Mouse (Mus musculus): ENCODE results near the gene Sh3rf1. TPM values are rescaled to one million over a fixed set of nuclear protein-coding genes. Genes with fewer than 3 reads are reported as not detected.

Gene Sh3rf1
- total RNA-seq, 2 experiments from 2014 or later: 5.5 to 6.0 TPM

DNA sequence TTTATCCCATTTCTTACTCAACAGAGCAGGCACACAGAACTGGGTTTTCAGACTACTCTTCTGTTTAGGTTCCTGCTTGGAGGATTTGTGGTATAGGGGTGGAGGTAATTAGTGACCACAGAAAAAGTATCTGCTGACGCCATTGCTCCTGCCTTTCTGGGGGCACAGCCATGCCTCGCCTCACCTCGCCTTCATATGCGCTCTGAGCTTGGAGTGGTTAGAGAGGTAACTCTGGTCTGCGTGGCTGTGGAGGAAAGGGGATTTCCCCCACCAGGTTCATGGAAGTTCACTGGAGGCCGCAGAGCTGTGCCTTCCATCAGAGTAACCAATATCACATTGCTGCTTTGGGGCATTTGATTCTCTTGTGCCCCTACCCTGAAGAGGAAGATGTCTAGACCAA, 123.9 kb downstream of the Sh3rf1 start:
- intact Hi-C loops (cut with DNase I): no loop called here
- DNase-seq (ENCODE audit: low spot score): no peak

- DNase-seq (ENCODE audit: low spot score): no peak
- intact Hi-C loops (cut with DNase I): no loop called here
Observed at GRCm38 (mm10) chr8:61348029-61348428, 124.4 kb downstream of the Sh3rf1 start.

GRCm38 (mm10) chr8:61348518-61348917, 124.8 kb downstream of the Sh3rf1 start:
- intact Hi-C loops (cut with DNase I): no loop called here
- DNase-seq (ENCODE audit: low spot score): no peak

DNA sequence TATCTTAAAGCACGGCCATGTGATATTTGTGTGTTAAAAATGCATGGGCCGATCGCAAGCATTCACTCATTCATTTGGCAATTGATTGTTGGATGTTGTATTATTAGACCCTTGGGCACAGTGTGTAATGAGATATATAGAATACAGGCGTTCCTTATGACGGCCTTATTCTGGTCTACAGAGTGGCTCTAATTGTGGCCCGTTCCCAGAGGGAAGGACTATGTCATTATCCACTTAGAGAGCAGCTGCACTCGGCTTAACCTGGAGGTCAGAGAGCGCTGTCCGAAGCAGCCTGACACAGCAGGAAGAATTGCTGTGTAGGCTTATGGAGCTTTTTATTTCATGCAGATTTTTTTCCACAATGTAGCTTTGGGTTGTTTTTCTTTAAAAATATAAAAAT, 126.8 kb downstream of the Sh3rf1 start:
- DNase-seq (ENCODE audit: low spot score): no peak
- intact Hi-C loops (cut with DNase I): no loop called here

DNA sequence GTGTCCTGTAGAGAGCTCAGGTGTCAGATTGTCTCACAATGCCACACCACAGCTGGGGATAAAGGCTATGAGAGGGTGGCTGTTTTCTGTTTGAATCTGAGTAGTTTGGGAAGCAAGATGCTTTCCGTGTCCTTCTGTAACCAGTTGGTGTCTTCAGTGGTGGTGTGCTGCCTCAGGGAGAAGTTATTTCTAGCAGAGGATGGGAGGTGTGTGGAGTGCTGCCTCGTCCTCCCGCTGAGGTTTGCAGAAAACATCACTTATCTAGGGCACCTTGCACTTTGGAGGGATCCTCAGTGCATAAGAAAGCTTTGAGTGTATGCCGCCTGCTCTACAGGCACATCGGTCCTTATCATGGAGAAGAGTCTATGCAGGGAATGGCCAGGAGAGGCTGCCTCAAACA, 128.0 kb downstream of the Sh3rf1 start:
- intact Hi-C loops (cut with DNase I): no loop called here
- DNase-seq (ENCODE audit: low spot score): no peak

- no peak for DNase-seq (ENCODE audit: low spot score)
- intact Hi-C loops (cut with DNase I): no loop called here
Observed at GRCm38 (mm10) chr8:61355503-61355902, 131.8 kb downstream of the Sh3rf1 start.

- intact Hi-C loops (cut with DNase I): no loop called here
- no peak for DNase-seq (ENCODE audit: low spot score)
Observed at GRCm38 (mm10) chr8:61359004-61359403, 135.3 kb downstream of the Sh3rf1 start.

GRCm38 (mm10) chr8:61359851-61360272, 136.2 kb downstream of the Sh3rf1 start:
- DNase-seq (ENCODE audit: low spot score): no peak
- intact Hi-C loops (cut with DNase I): no loop called here

DNA sequence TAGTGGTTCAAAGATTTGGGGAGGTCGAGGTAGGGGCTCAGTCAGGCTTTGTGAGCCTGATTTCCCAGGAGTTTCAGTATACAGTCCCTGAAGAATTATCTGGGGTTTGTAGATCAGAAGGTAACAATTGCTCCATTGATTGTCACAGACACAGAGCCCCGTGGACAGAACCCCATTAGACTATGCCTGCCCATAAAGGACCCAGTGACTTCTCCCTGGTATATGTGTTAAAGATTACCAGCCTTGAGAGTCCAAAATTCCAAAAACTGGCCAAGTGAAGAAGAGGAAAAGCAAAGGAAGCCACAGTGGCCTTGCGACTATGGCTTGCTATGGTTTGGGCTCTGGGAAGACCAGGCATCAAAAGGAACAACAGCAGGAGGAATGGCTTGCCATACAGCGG, 136.7 kb downstream of the Sh3rf1 start:
- DNase-seq (ENCODE audit: low spot score): no peak
- intact Hi-C loops (cut with DNase I): no loop called here

DNA sequence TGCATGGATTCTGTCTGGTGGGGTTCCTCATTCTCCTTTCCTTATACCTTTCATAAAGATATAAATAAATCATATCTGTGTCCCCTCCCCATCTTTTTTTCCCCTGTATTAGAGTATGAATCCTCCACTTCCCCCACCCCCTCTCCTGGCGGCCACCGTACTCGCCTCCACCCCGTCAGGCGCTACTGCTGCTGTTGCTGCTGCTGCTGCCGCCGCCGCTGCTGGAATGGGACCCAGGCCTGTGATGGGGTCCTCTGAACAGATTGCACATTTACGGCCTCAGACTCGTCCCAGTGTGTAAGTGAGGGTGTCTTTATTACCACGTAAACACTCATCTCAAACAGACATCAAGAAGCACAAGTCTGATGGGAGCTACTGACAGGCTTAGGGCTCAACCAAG, 137.8 kb downstream of the Sh3rf1 start:
- no peak for DNase-seq (ENCODE audit: low spot score)
- intact Hi-C loops (cut with DNase I): no loop called here

GRCm38 (mm10) chr8:61362301-61362913, 138.7 kb downstream of the Sh3rf1 start:
- no peak for DNase-seq (ENCODE audit: low spot score)
- intact Hi-C loops (cut with DNase I): no loop called here

DNA sequence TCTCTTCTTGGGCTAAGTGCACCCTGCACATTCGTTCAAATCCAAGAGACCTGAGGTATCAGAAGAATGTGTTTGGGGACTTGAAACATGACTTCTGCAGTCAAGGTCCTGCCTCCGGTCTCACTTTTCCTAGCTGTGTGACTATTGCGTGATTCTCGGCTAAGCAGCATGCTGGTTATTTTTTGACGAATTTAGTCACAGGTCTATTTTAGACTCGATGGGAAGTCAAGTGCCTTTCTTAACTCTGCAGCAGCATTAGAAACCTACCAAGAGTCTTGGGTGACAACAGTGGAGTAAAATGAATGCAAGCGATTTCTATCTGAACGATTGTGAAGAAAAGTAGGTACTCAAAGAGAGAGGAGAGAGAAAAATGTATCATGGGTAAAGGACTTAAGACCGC, 149.6 kb downstream of the Sh3rf1 start:
- DNase-seq (ENCODE audit: low spot score): no peak
- intact Hi-C loops (cut with DNase I): loop anchor here (10.0 kb wide), 1 partner anchor 149 kb away; the partner anchor contains the start of gene Sh3rf1

DNA sequence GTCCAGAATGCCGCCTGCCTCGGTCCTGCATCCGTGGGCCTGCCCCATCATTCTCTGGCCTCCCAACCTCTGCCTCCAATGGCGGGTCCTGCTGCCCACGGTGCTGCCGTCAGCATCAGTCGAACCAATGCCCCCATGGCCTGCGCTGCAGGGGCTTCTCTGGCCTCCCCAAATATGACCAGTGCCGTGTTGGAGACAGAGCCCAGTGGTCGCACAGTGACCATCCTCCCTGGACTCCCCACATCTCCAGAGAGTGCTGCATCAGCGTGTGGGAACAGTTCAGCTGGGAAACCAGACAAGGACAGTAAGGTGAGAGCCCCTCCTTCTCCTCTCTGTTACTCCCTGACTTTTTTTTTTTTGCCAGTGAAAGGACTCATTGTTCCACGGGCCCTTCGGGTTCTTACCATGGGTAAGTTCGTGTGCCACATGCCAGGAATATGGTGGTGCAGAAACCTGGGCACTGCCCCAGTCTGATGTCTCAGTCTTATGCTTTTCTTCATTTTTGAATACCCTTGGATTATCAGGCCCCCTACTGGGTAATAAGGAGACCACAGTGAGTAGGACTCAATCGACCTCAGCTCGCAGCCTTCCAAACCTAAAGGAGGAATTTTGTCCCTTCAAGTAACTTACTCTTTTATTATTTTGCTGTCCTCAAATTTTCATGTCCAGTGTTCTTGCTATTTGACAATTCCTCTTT, 150.5 kb downstream of the Sh3rf1 start:
- intact Hi-C loops (cut with DNase I): loop anchor here (10.0 kb wide), 1 partner anchor 149 kb away; the partner anchor contains the start of gene Sh3rf1
- DNase-seq (ENCODE audit: low spot score): no peak

- DNase-seq (ENCODE audit: low spot score): no peak
- intact Hi-C loops (cut with DNase I): loop anchor here (10.0 kb wide), 1 partner anchor 150 kb away; the partner anchor contains the start of gene Sh3rf1
Observed at GRCm38 (mm10) chr8:61375205-61375604, 151.5 kb downstream of the Sh3rf1 start.

- DNase-seq (ENCODE audit: low spot score): no peak
- intact Hi-C loops (cut with DNase I): loop anchor here (10.0 kb wide), 1 partner anchor 154 kb away; the partner anchor contains the start of gene Sh3rf1
Observed at GRCm38 (mm10) chr8:61378847-61379698, 155.4 kb downstream of the Sh3rf1 start.

- intact Hi-C loops (cut with DNase I): no loop called here
- no peak for DNase-seq (ENCODE audit: low spot score)
Observed at GRCm38 (mm10) chr8:61384536-61384935, 160.9 kb downstream of the Sh3rf1 start.

DNA sequence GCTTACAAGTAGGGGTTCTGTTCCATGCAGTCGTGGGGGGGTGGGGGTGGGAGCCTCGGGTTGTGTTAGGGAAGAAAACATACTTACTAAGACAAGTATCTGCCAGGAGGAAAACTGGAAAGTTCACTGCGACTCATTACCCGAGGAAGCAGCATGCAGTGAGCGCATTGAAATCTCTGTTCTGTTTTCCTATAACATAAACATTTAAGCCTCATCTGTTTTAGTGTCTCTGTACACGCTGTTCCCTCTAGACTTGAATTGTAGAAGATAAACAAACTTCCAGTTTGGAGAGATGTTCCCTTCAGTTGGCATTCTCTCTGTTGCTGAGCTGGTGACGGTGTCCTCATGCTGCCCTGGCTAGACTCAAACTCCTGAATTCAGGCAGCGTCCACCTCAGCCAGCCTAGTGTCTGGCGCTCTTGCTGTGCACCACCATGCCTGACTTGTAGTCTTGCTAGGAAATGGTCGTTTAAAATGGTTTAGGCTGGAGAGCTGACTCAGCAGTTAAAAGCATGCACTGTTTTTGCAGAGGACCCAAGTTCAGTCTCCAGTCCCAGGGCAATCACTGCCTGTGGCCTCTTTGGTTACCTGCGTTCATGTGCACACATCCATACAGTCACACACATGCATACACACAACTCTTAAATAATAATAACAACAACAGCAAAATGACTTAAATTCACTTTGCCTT, 162.0 kb downstream of the Sh3rf1 start:
- intact Hi-C loops (cut with DNase I): no loop called here

GRCm38 (mm10) chr8:61386645-61387044, 163.0 kb downstream of the Sh3rf1 start:
- no peak for DNase-seq (ENCODE audit: low spot score)
- intact Hi-C loops (cut with DNase I): no loop called here

More for the DNA sequence above, 162.0 kb downstream of the Sh3rf1 start:
- DNase-seq (ENCODE audit: low spot score): no peak

- intact Hi-C loops (cut with DNase I): no loop called here
- DNase-seq (ENCODE audit: low spot score): no peak
Observed at GRCm38 (mm10) chr8:61387501-61387963, 163.9 kb downstream of the Sh3rf1 start.

- intact Hi-C loops (cut with DNase I): no loop called here
- DNase-seq (ENCODE audit: low spot score): no peak
Observed at GRCm38 (mm10) chr8:61388341-61388740, 164.7 kb downstream of the Sh3rf1 start.
